Comparison of ENCODE assay signal across 8 mouse cellular contexts in the genomic region with DNA sequence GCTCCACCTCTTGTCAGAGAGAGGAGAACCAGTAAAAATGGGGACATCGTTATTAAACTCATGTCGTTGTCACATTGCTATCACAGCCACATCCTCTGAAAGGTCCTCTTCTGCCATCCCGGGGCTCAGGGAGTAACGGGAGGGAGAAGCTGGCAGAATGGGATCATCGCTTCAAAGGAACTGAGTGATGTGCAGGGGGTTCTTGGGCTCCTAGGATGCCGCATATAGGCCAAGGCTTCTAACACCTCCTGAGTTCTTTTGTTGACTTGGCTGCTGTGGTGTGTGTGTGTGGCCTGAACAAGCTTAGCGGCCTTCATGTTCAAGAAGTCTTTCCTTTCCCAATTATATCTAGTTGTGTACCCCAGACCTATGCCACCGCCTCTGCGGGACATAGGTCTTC. TPM values are rescaled to one million over a fixed set of nuclear protein-coding genes. Genes with fewer than 3 reads are reported as not detected.
DNase-seq lines count a peak whose midpoint lies in the region; ATAC-seq and TF ChIP-seq lines count a peak whose summit lies in the region.
"Had no signal": no experiment of that assay in that cellular context is flagged by ENCODE, and none has a peak within 500 bp of the region (broad histone marks: within the 10 kb centered on the region; RNA-seq: fewer than 3 reads in every experiment).

No protein-coding gene starts in this region.

- TF ChIP-seq POLR2A in lung, adult 2 months (IDR thresholded peaks at IDR 0.05; ENCODE audit: borderline replicate concordance, extremely low read depth, low read depth, low read length) = no peak
- no peak for TF ChIP-seq POLR2A in olfactory bulb, adult 2 months (IDR thresholded peaks at IDR 0.05; ENCODE audit: insufficient read depth, low read depth, low read length)

- TF ChIP-seq CTCF in lung, embryonic 14.5 days (IDR thresholded peaks at IDR 0.05; ENCODE audit: low read depth) = no peak
- TF ChIP-seq CTCF in lung, adult 2 months (IDR thresholded peaks at IDR 0.05; ENCODE audit: insufficient read depth, low read length) = no peak
- no peak for TF ChIP-seq CTCF in olfactory bulb, adult 2 months (IDR thresholded peaks at IDR 0.05; ENCODE audit: insufficient read depth, low read depth, low read length)

- H3K27ac ChIP-seq in lung, embryonic 14.5 days (ENCODE audit: low read depth) = no peak overlapping the region
- 0 out of 2 replicates have a peak overlapping the region, but pooled peaks have one; percentile 44 for H3K27ac ChIP-seq in forebrain, embryonic 13.5 days
- H3K27ac ChIP-seq in limb, embryonic 11.5 days (replicated peaks; ENCODE audit: low read depth, low read length) = no peak overlapping the region
- H3K27ac ChIP-seq in olfactory bulb, adult 2 months (ENCODE audit: insufficient read depth, low read depth, low read length) = peak overlapping the region; percentile 82

- no peaks in the 10 kb centered on the region for H3K9me3 ChIP-seq in lung, embryonic 14.5 days (ENCODE audit: low read depth, low read length)
- H3K9me3 ChIP-seq in forebrain, embryonic 13.5 days (replicated peaks) = no peaks in the 10 kb centered on the region
- no peaks in the 10 kb centered on the region for H3K9me3 ChIP-seq in limb, embryonic 11.5 days (ENCODE audit: control insufficient read depth, low read length)

- H3K27me3 ChIP-seq in lung, embryonic 14.5 days (ENCODE audit: insufficient read depth, low read length) = peaks cover 92% of the 10 kb centered on the region
- peaks cover 44% of the 10 kb centered on the region for H3K27me3 ChIP-seq in forebrain, embryonic 13.5 days
- H3K27me3 ChIP-seq in limb, embryonic 11.5 days (ENCODE audit: control insufficient read depth, insufficient read depth, low read length) = peaks cover 78% of the 10 kb centered on the region

- H3K4me3 ChIP-seq in lung, embryonic 14.5 days (ENCODE audit: low read depth, low read length) = peak overlapping the region; percentile 48
- no peak overlapping the region for H3K4me3 ChIP-seq in lung, adult 2 months (replicated peaks; ENCODE audit: extremely low read depth, low read depth, low read length)
- H3K4me3 ChIP-seq in forebrain, embryonic 13.5 days = peak overlapping the region; percentile 92
- peak overlapping the region; percentile 48 for H3K4me3 ChIP-seq in limb, embryonic 11.5 days (ENCODE audit: low read depth, low read length)
- H3K4me3 ChIP-seq in olfactory bulb, adult 2 months (ENCODE audit: insufficient read depth, low read depth, low read length) = peak overlapping the region; percentile 99

- peak overlapping the region; percentile 95 for H3K4me2 ChIP-seq in lung, embryonic 14.5 days
- peak overlapping the region; percentile 80 for H3K4me2 ChIP-seq in forebrain, embryonic 13.5 days
- peak overlapping the region; percentile 94 for H3K4me2 ChIP-seq in limb, embryonic 11.5 days (ENCODE audit: low read depth, severe bottlenecking)

- H3K4me1 ChIP-seq in lung, embryonic 14.5 days (ENCODE audit: insufficient read depth) = 0 out of 2 replicates have a peak, but pooled peaks cover 3% of the 10 kb centered on the region
- H3K4me1 ChIP-seq in lung, adult 2 months (ENCODE audit: control insufficient read depth, insufficient read depth, low read length) = no peaks in the 10 kb centered on the region
- H3K4me1 ChIP-seq in forebrain, embryonic 13.5 days = peaks cover 7% of the 10 kb centered on the region
- 0 out of 2 replicates have a peak, but pooled peaks cover 3% of the 10 kb centered on the region for H3K4me1 ChIP-seq in limb, embryonic 11.5 days (ENCODE audit: control insufficient read depth, insufficient read depth, low read length)
- H3K4me1 ChIP-seq in olfactory bulb, adult 2 months (ENCODE audit: control insufficient read depth, insufficient read depth, low read length) = peaks cover 8% of the 10 kb centered on the region

- WGBS in lung, embryonic 14.5 days = 22% methylated on average over 9 of the region's 9 CpGs
- 23% methylated on average over 9 of the region's 9 CpGs for WGBS in lung, adult 2 months
- WGBS in forebrain, embryonic 13.5 days = 21% methylated on average over 9 of the region's 9 CpGs
- WGBS in limb, embryonic 11.5 days = 28% methylated on average over 9 of the region's 9 CpGs
- WGBS in olfactory bulb, adult 2 months = 23% methylated on average over 9 of the region's 9 CpGs

- H3K36me3 ChIP-seq in lung, embryonic 14.5 days (ENCODE audit: insufficient read depth) = no peaks in the 10 kb centered on the region
- H3K36me3 ChIP-seq in forebrain, embryonic 13.5 days (ENCODE audit: poor library complexity, severe bottlenecking) = no peaks in the 10 kb centered on the region
- H3K36me3 ChIP-seq in limb, embryonic 11.5 days (ENCODE audit: control insufficient read depth, insufficient read depth, low read length) = no peaks in the 10 kb centered on the region

- DNase-seq in lung, embryonic 14.5 days = peak; percentile 7
- DNase-seq in lung, adult 2 months = no peak
- DNase-seq in limb, embryonic 11.5 days (ENCODE audit: low spot score) = no peak
- DNase-seq in layer of hippocampus, adult 11-12 months (ENCODE audit: low spot score) = no peak
- DNase-seq: thymus, adult 18-20 months had no signal

- H3K9ac ChIP-seq in lung, embryonic 14.5 days = no peak overlapping the region
- H3K9ac ChIP-seq in forebrain, embryonic 13.5 days = peak overlapping the region; percentile 91
- H3K9ac ChIP-seq in limb, embryonic 11.5 days (ENCODE audit: low read length) = no peak overlapping the region

- ATAC-seq in lung, embryonic 14.5 days (ENCODE audit: insufficient read depth) = no peak
- ATAC-seq in forebrain, embryonic 13.5 days = 0 out of 2 replicates have a peak, but pooled peaks have one; percentile 7
- no peak for ATAC-seq in limb, embryonic 11.5 days (ENCODE audit: insufficient number of reproducible peaks, low FRiP score, low TSS enrichment, low read depth)
- no peak for ATAC-seq in granulocyte monocyte progenitor cell, adult 5-6 weeks (replicated peaks; ENCODE audit: poor library complexity, severe bottlenecking)

RNA-seq across cellular contexts. Expression of gene Dock3, which starts 0.4 kb away (rescaled TPM):
- 0.23 and 0.25 TPM in 2 replicates for polyA plus RNA-seq in lung, embryonic 14.5 days (2014; fragmentation: Nextera tagmentation; extraction: Ambion mirVana)
- 0.09 and 0.18 TPM in 2 replicates for polyA plus RNA-seq in lung, adult 2 months (2012; rRNA removed)
- polyA plus RNA-seq in forebrain, embryonic 13.5 days (2015; fragmentation: Nextera tagmentation; extraction: Ambion mirVana) = 14.4 and 16.1 TPM in 2 replicates
- polyA plus RNA-seq in limb, embryonic 11.5 days (2014; fragmentation: Nextera tagmentation; extraction: Ambion mirVana) = 0.32 and 1.3 TPM in 2 replicates
- polyA plus RNA-seq in olfactory bulb, adult 2 months (2012; ENCODE audit: insufficient read depth, insufficient read length, low replicate concordance, missing spikeins) = 452 TPM in 1 of 2 replicates, not detected in the other
- total RNA-seq in granulocyte monocyte progenitor cell, adult 5-6 weeks (2014; fragmentation: Nextera tagmentation) = 0.39 TPM in 1 of 2 replicates, not detected in the other
- 0.05 and 0.17 TPM in 2 replicates for total RNA-seq in granulocyte monocyte progenitor cell, adult 5-6 weeks (2017)

RNA-seq across cellular contexts. Expression of gene Mapkapk3, which starts 57.5 kb away (rescaled TPM):
- polyA plus RNA-seq in lung, embryonic 14.5 days (2014; fragmentation: Nextera tagmentation; extraction: Ambion mirVana) = 7.8 and 8.3 TPM in 2 replicates
- 29.3 and 41.1 TPM in 2 replicates for polyA plus RNA-seq in lung, adult 2 months (2012; rRNA removed)
- polyA plus RNA-seq in forebrain, embryonic 13.5 days (2015; fragmentation: Nextera tagmentation; extraction: Ambion mirVana) = 2.0 and 2.4 TPM in 2 replicates
- 4.9 and 5.9 TPM in 2 replicates for polyA plus RNA-seq in limb, embryonic 11.5 days (2014; fragmentation: Nextera tagmentation; extraction: Ambion mirVana)
- not detected in 2 replicates for polyA plus RNA-seq in olfactory bulb, adult 2 months (2012; ENCODE audit: insufficient read depth, insufficient read length, low replicate concordance, missing spikeins)
- 186 and 231 TPM in 2 replicates for total RNA-seq in granulocyte monocyte progenitor cell, adult 5-6 weeks (2014; fragmentation: Nextera tagmentation)
- 191 and 207 TPM in 2 replicates for total RNA-seq in granulocyte monocyte progenitor cell, adult 5-6 weeks (2017)

Comparison
In these comparisons a context has a peak if more than half of its experiments do, and no peak if none do; other contexts are left out.
1. H3K27ac ChIP-seq: peak in forebrain, embryonic 13.5 days (single experiment) and olfactory bulb, adult 2 months (single experiment); none in lung, embryonic 14.5 days (single experiment) and limb, embryonic 11.5 days (single experiment).
2. Peak in every context shown above with its lines, with median percentiles within 50 percentile points of each other: H3K4me2 ChIP-seq.